Mouse (Mus musculus) forebrain, embryonic 16.5 days (tissue): ENCODE results near the gene Hjurp. TPM values are rescaled to one million over a fixed set of nuclear protein-coding genes. Genes with fewer than 3 reads are reported as not detected.

Source experiments
- ATAC-seq: fragments of 200-750 bp; cut with Nextera tagmentation; 2 replicates; pipeline ENCODE4 v1.8.0; 2017; ENCODE audit warnings: mild to moderate bottlenecking, moderate library complexity
- H3K27ac ChIP-seq: fragments of 300-500 bp; sonication (generic); 2 replicates; pipeline ENCODE4 v1.5.1; 2014; ENCODE audit warnings: low read length, control low read depth
- H3K27me3 ChIP-seq: fragments of 300-500 bp; sonication (generic); replicated peaks from 2 replicates; pipeline ENCODE4 v1.6.1; 2014; ENCODE audit warnings: low read length; ENCODE audit not compliant: control insufficient read depth, insufficient read depth
- H3K36me3 ChIP-seq: fragments of 300-500 bp; sonication (generic); 2 replicates; pipeline ENCODE4 v1.6.1; 2014; ENCODE audit not compliant: control insufficient read depth, insufficient read depth
- H3K4me1 ChIP-seq: fragments of 300-500 bp; sonication (generic); replicated peaks from 2 replicates; pipeline ENCODE4 v1.6.1; 2014; ENCODE audit warnings: low read length; ENCODE audit not compliant: control insufficient read depth, insufficient read depth
- H3K4me2 ChIP-seq: fragments of 300-500 bp; sonication (generic); 2 replicates; pipeline ENCODE4 v1.6.1; 2014; ENCODE audit warnings: mild to moderate bottlenecking, low read length, control low read depth
- H3K4me3 ChIP-seq: fragments of 300-500 bp; sonication (generic); replicated peaks from 2 replicates; pipeline ENCODE4 v1.5.1; 2014; ENCODE audit warnings: mild to moderate bottlenecking, low read length, control low read depth
- H3K9ac ChIP-seq: fragments of 300-500 bp; sonication (generic); replicated peaks from 2 replicates; pipeline ENCODE4 v1.6.1; 2014; ENCODE audit warnings: low read depth, low read length, control low read depth
- H3K9me3 ChIP-seq: fragments of 300-500 bp; sonication (generic); 2 replicates; pipeline ENCODE4 v1.6.1; 2016; ENCODE audit warnings: low read length; ENCODE audit not compliant: control insufficient read depth
- WGBS: fragments of 180-500 bp; shearing (Covaris S2); extraction: QIAGEN DNeasy Blood & Tissue Kit; methylation state at CpG from one replicate; pipeline ENCODE4 v1.1.7; 2014; 5-methylcytosine and 5-hydroxymethylcytosine counted together
- polyA plus RNA-seq: library from polyadenylated mRNA; unstranded; fragments of >200 nt; fragmentation: Nextera tagmentation; extraction: Ambion mirVana; gene quantifications from 2 replicates; pipeline ENCODE4 v1.2.1, GENCODE M21; 2015

Gene Hjurp
- polyA plus RNA-seq, 1 experiment from 2014 or later: 121 TPM

- Histone ChIP-seq H3K36me3 (no peaks in the 10 kb centered on the region), H3K4me3 (no peak overlapping the region), H3K4me1 (no peaks in the 10 kb centered on the region), H3K9me3 (peaks cover 67% of the 10 kb centered on the region), H3K4me2 (no peak overlapping the region), H3K27me3 (no peaks in the 10 kb centered on the region), H3K27ac (no peak overlapping the region), H3K9ac (no peak overlapping the region)
- ATAC-seq: no peak
- 67% methylated on average over 12 of the region's 12 CpGs for WGBS
Measured at GRCm38 (mm10) chr1:88307180-88307579, 29.7 kb upstream of the Hjurp start.

DNA sequence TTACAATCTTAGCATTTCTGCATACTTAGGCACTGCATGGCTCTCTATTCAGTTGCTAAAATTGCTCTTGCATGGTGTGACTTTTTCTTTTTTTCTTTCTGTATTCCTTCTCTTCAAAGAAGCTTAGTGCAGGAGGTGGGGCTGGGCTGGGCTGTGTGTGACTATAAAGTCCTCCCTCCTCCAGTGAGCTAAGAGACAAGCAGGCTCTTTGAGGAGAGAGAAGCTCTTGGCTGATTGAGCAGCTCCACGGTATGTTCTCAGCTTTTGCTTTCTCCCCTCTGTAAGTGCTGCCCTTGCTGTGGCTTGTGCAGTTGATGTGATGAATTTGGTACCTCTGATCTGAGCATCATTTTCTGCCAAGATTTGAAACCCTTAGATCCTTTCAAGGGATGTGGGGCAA, 29.1 kb upstream of the Hjurp start:
- peak; percentile 43 for ATAC-seq
- Histone ChIP-seq H3K9me3 (peaks cover 67% of the 10 kb centered on the region), H3K4me2 (no peak overlapping the region), H3K4me1 (no peaks in the 10 kb centered on the region), H3K4me3 (no peak overlapping the region), H3K9ac (no peak overlapping the region), H3K27me3 (no peaks in the 10 kb centered on the region), H3K27ac (no peak overlapping the region), H3K36me3 (no peaks in the 10 kb centered on the region)
- 63% methylated on average over 1 of the region's 1 CpGs for WGBS

- Histone ChIP-seq H3K9ac (no peak overlapping the region), H3K4me1 (no peaks in the 10 kb centered on the region), H3K4me2 (no peak overlapping the region), H3K36me3 (no peaks in the 10 kb centered on the region), H3K27me3 (no peaks in the 10 kb centered on the region), H3K4me3 (no peak overlapping the region), H3K27ac (no peak overlapping the region), H3K9me3 (peaks cover 77% of the 10 kb centered on the region)
- no peak for ATAC-seq
- 48% methylated on average over 6 of the region's 6 CpGs for WGBS
Measured at GRCm38 (mm10) chr1:88305018-88305795, 27.8 kb upstream of the Hjurp start.

DNA sequence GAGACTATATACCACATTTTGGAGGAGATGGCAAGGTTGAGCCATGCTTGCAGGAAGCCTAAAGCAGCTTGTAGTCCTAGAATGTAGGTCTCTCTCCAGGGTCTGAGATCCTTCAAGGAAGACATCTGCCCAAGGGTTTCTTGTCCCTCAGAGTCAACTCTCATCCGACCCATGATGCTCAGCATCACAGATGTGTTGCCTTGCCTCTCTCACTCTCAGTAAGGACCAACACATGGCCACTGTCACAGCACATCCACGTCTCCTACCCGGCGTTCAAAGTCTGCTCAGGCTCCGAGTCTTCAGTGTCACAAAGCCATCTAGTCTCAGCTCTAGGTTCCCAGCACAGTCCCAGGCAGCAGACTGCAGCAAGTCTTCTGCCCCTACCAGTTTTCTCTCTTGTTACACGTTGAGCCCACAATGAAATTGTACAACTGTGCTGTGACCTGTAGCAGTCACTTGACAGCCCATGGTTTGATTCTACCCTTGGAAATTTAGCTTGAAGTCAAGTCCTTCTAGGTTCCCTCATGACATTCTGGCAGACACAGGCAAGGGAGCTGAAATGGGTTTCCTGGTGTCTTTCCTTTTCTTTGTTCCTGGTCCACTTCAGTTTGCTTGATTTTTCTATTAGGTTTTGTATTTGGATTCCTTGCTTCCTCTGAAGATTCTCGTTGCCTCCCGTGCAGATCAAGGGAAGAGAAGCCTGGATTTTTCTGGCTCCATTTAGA, 27.0 kb upstream of the Hjurp start:
- Histone ChIP-seq H3K4me3 (no peak overlapping the region), H3K36me3 (no peaks in the 10 kb centered on the region), H3K4me1 (no peaks in the 10 kb centered on the region), H3K9me3 (peaks cover 75% of the 10 kb centered on the region), H3K4me2 (no peak overlapping the region), H3K9ac (no peak overlapping the region), H3K27me3 (no peaks in the 10 kb centered on the region), H3K27ac (no peak overlapping the region)
- no peak for ATAC-seq
- WGBS: 61% methylated on average over 8 of the region's 8 CpGs

DNA sequence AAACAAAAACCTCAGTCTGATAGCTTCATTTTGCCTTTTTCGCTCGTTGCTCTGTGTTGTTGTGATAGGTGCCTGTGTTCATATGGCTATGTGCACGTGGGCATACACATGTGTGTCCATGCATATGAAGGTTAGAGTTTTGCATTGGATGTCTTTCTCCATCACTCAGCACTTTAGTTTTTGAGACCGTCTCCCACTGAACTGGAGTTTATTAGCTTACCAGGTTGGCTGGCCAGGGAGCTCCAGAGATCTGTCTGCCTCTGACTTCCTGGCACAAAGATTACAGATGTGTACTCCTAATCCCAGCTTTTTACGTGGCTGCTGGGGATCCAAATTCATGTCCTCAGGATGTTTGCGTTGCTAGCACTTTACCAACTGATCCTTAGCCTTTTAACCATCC, 26.3 kb upstream of the Hjurp start:
- H3K27me3 ChIP-seq: no peaks in the 10 kb centered on the region
- no peak overlapping the region for H3K27ac ChIP-seq
- H3K9ac ChIP-seq: no peak overlapping the region
- ATAC-seq: no peak
- H3K4me3 ChIP-seq: no peak overlapping the region
- no peaks in the 10 kb centered on the region for H3K4me1 ChIP-seq
- peaks cover 71% of the 10 kb centered on the region for H3K9me3 ChIP-seq
- no peaks in the 10 kb centered on the region for H3K36me3 ChIP-seq
- WGBS: 65% methylated on average over 6 of the region's 6 CpGs
- no peak overlapping the region for H3K4me2 ChIP-seq

DNA sequence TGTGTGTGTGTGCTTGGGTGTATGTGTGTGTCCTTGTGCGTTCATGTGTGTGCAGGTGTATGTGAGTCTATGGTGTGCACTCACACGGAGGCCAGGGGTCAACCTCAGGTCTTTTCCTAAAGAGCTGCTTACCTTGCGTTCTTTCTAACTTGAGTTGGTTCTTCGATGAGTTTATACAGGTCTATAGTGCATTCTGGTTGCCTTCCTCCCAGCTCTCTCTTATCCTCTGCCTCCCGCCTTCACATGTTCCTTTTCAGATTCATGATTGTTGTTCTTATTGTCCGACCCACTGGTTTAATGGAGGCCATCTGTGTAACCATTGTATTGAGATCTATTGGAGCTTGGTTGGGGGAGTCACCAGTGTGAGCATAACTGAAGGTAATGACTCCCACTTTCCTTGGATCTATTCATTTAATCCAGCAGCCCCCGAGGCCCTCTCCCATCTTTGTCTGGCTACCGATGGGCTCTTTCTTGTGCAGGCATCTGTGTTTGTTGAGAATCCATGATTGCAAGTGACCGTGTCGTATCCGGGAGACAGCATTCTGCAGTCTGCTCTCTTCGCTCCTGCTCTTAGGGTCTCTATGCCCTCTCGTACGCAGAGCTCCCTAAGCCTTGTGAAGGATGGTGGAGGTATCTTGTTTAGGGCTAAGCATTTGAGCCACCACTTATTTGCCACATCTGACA, 24.8 kb upstream of the Hjurp start:
- H3K27ac ChIP-seq: no peak overlapping the region
- H3K4me2 ChIP-seq: no peak overlapping the region

GRCm38 (mm10) chr1:88301121-88302014, 23.9 kb upstream of the Hjurp start:
- Histone ChIP-seq H3K4me3 (no peak overlapping the region), H3K4me2 (no peak overlapping the region), H3K36me3 (no peaks in the 10 kb centered on the region), H3K27ac (no peak overlapping the region), H3K4me1 (no peaks in the 10 kb centered on the region), H3K9me3 (peaks cover 55% of the 10 kb centered on the region), H3K27me3 (no peaks in the 10 kb centered on the region), H3K9ac (no peak overlapping the region)
- 72% methylated on average over 9 of the region's 9 CpGs for WGBS
- peak; percentile 24 for ATAC-seq

More for the DNA sequence above, 24.8 kb upstream of the Hjurp start:
- no peak overlapping the region for H3K9ac ChIP-seq
- H3K9me3 ChIP-seq: peaks cover 61% of the 10 kb centered on the region
- WGBS: 67% methylated on average over 14 of the region's 14 CpGs
- H3K4me3 ChIP-seq: no peak overlapping the region
- H3K36me3 ChIP-seq: no peaks in the 10 kb centered on the region
- H3K4me1 ChIP-seq: no peaks in the 10 kb centered on the region
- H3K27me3 ChIP-seq: no peaks in the 10 kb centered on the region
- ATAC-seq: no peak

DNA sequence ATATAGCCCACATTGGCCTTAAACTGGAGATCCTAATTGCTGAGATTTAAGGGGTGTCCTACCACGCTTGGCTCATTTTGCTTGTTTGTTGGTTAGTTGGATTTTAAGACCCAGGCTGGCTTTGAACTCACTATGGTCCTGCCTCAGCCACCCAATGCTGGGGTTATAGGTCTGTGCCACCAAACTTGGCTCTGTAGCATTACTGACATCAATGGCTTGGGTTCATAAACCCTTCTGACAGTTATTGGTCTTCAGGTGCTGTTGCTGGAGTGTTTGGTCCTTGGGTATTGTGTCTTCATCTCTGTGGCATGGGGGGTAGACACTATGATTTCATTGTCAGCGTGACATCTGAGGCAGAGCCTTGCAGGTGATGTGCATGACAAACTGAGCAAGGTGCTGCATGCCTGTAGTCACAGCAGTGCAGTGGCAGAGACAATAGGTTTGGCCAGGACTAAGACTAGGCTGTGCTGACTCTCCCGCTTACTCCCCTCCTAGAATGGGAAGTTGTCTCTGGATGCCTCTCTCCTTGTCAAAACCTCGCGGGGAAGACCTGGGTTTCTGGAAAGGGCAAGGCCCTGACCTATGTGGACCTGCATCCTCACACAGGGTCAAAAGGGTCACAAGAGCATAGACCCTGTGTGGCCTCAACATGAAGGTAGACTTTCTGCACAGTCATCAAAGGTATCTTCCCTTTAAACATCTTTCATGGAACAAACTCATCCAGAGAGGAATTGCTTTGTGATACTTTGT, 23.0 kb upstream of the Hjurp start:
- no peaks in the 10 kb centered on the region for H3K27me3 ChIP-seq
- no peaks in the 10 kb centered on the region for H3K36me3 ChIP-seq
- no peak overlapping the region for H3K27ac ChIP-seq
- no peak overlapping the region for H3K4me3 ChIP-seq
- no peaks in the 10 kb centered on the region for H3K4me1 ChIP-seq
- H3K9ac ChIP-seq: no peak overlapping the region
- ATAC-seq: no peak; the same call in 1 of the 2 replicates
- H3K9me3 ChIP-seq: peaks cover 57% of the 10 kb centered on the region
- 43% methylated on average over 5 of the region's 5 CpGs for WGBS
- no peak overlapping the region for H3K4me2 ChIP-seq
